Mouse (Mus musculus): Measurements from ENCODE around the gene Card14. TPM values are rescaled to one million over a fixed set of nuclear protein-coding genes. Genes with fewer than 3 reads are reported as not detected.
A peak's percentile ranks its signal among the peaks of the same experiment; 100 is the strongest.
"Not testable (repeated sequence)": the region's sequence is repeated elsewhere in the genome, so short reads cannot be mapped to it uniquely, and the experiment has no call there.

Card14 gene
- 1 to 10 TPM in 1 of 2 experiments, under 1 TPM in 1; 0.52 to 1.2 TPM for total RNA-seq (2021)

- no peak for DNase-seq
Observed at GRCm38 (mm10) chr11:119307658-119307867, at the start of gene Card14. Gene Card14 (plus strand): TSS chr11:119307768.

GRCm38 (mm10) chr11:119258216-119258571 is 49.4 kb upstream of the Card14 start:
- no peak for DNase-seq

- peak; percentile 56 to 68 for DNase-seq
Observed at GRCm38 (mm10) chr11:119258572-119259322, 48.8 kb upstream of the Card14 start.

- no peak for DNase-seq
Observed at GRCm38 (mm10) chr11:119259977-119260376, 47.6 kb upstream of the Card14 start.

- no peak for DNase-seq
Observed at GRCm38 (mm10) chr11:119264413-119264812, 43.2 kb upstream of the Card14 start.

GRCm38 (mm10) chr11:119265811-119266210 is 41.8 kb upstream of the Card14 start:
- DNase-seq, result no peak

GRCm38 (mm10) chr11:119267241-119267674 is 40.3 kb upstream of the Card14 start:
- peak; percentile 38 to 46 for DNase-seq

GRCm38 (mm10) chr11:119267768-119268556 is 39.6 kb upstream of the Card14 start, which contains the start of gene Gaa:
Gene Gaa (plus strand): TSS chr11:119267887.
- DNase-seq, result peak; percentile 92 to 95

- peak; percentile 60 to 61 for DNase-seq
Observed at GRCm38 (mm10) chr11:119268557-119269195, 38.9 kb upstream of the Card14 start.

- not testable (repeated sequence) for DNase-seq
Observed at GRCm38 (mm10) chr11:119272492-119272891, 35.1 kb upstream of the Card14 start.

- DNase-seq, result no peak
Observed at GRCm38 (mm10) chr11:119273186-119273930, 34.2 kb upstream of the Card14 start.

GRCm38 (mm10) chr11:119281030-119281429 is 26.5 kb upstream of the Card14 start:
- no peak for DNase-seq

GRCm38 (mm10) chr11:119285791-119286527 is 21.6 kb upstream of the Card14 start:
- no peak for DNase-seq

- no peak for DNase-seq
Observed at GRCm38 (mm10) chr11:119287207-119287992, 20.2 kb upstream of the Card14 start.

GRCm38 (mm10) chr11:119292861-119293260 is 14.7 kb upstream of the Card14 start:
- DNase-seq, result not testable (repeated sequence)

GRCm38 (mm10) chr11:119297996-119298395 is 9.6 kb upstream of the Card14 start:
- DNase-seq, result no peak

GRCm38 (mm10) chr11:119298917-119299316 is 8.7 kb upstream of the Card14 start:
- DNase-seq, result no peak

- DNase-seq, result peak; percentile 92 to 93
Observed at GRCm38 (mm10) chr11:119299391-119300245, 8.0 kb upstream of the Card14 start, which contains the start of gene Eif4a3. Gene Eif4a3 (minus strand): TSS chr11:119300089.

GRCm38 (mm10) chr11:119300246-119300935 is 7.2 kb upstream of the Card14 start:
- no peak for DNase-seq
